Mouse (Mus musculus): ENCODE measurements around the gene Hsd3b7. TPM values are rescaled to one million over a fixed set of nuclear protein-coding genes. Genes with fewer than 3 reads are reported as not detected.
"Not testable (repeated sequence)": the region's sequence is repeated elsewhere in the genome, so short reads cannot be mapped to it uniquely, and the experiment has no call there.

Hsd3b7 gene
- 1 to 10 TPM; 8.3 to 8.6 TPM for total RNA-seq (2021)

GRCm38 (mm10) chr7:127800435-127801009 lies at the start of gene Hsd3b7:
Gene Hsd3b7 (plus strand): TSS chr7:127800604.
- DNase-seq, result peak; percentile 87

- no peak for DNase-seq
Observed at GRCm38 (mm10) chr7:127751619-127752018, 48.8 kb upstream of the Hsd3b7 start.

GRCm38 (mm10) chr7:127752069-127752468 lies 48.3 kb upstream of the Hsd3b7 start:
- no peak for DNase-seq

- no peak for DNase-seq
Observed at GRCm38 (mm10) chr7:127753158-127753557, 47.2 kb upstream of the Hsd3b7 start.

- no peak for DNase-seq
Observed at GRCm38 (mm10) chr7:127753741-127754140, 46.7 kb upstream of the Hsd3b7 start.

- DNase-seq, result no peak
Observed at GRCm38 (mm10) chr7:127759716-127760115, 40.7 kb upstream of the Hsd3b7 start.

- DNase-seq, result no peak
Observed at GRCm38 (mm10) chr7:127760478-127760877, 39.9 kb upstream of the Hsd3b7 start.

- DNase-seq, result peak in 1 of 2 experiments; percentile 56
Observed at GRCm38 (mm10) chr7:127761026-127761425, 39.4 kb upstream of the Hsd3b7 start.

GRCm38 (mm10) chr7:127763642-127764041 lies 36.8 kb upstream of the Hsd3b7 start:
- no peak for DNase-seq

- no peak for DNase-seq
Observed at GRCm38 (mm10) chr7:127765756-127766155, 34.6 kb upstream of the Hsd3b7 start.

- no peak for DNase-seq
Observed at GRCm38 (mm10) chr7:127766851-127767609, 33.4 kb upstream of the Hsd3b7 start.

- no peak for DNase-seq
Observed at GRCm38 (mm10) chr7:127767671-127768345, 32.6 kb upstream of the Hsd3b7 start.

- no peak for DNase-seq
Observed at GRCm38 (mm10) chr7:127768346-127768996, 31.9 kb upstream of the Hsd3b7 start.

- DNase-seq, result peak; percentile 95
Observed at GRCm38 (mm10) chr7:127768997-127769593, 31.3 kb upstream of the Hsd3b7 start.

GRCm38 (mm10) chr7:127769651-127770038 lies 30.8 kb upstream of the Hsd3b7 start, which contains the start of gene Orai3:
Gene Orai3 (plus strand): TSS chr7:127769815.
- DNase-seq, result peak; percentile 81 to 87

GRCm38 (mm10) chr7:127770039-127770905 lies 30.1 kb upstream of the Hsd3b7 start:
- DNase-seq, result no peak

- DNase-seq, result peak; percentile 53 to 56
Observed at GRCm38 (mm10) chr7:127771262-127771661, 29.1 kb upstream of the Hsd3b7 start.

GRCm38 (mm10) chr7:127772080-127772479 lies 28.3 kb upstream of the Hsd3b7 start:
- DNase-seq, result no peak

- DNase-seq, result no peak
Observed at GRCm38 (mm10) chr7:127772557-127772956, 27.8 kb upstream of the Hsd3b7 start.

GRCm38 (mm10) chr7:127773664-127774384 lies 26.6 kb upstream of the Hsd3b7 start:
- DNase-seq, result peak in 1 of 2 experiments; percentile 49

- not testable (repeated sequence) for DNase-seq
Observed at GRCm38 (mm10) chr7:127775837-127776236, 24.6 kb upstream of the Hsd3b7 start.
